Mouse (Mus musculus): Measurements from ENCODE around the gene Olfr1423. TPM values are rescaled to one million over a fixed set of nuclear protein-coding genes. Genes with fewer than 3 reads are reported as not detected.

Olfr1423 gene
- not detected in 2 replicates for polyA plus RNA-seq (2015; fragmentation: Nextera tagmentation; extraction: Ambion mirVana)

GRCm38 (mm10) chr19:12041217-12041616 is at the start of gene Olfr1423:
Olfr1423 (minus strand) TSS chr19:12041317.

GRCm38 (mm10) chr19:12077631-12078030 is 36.5 kb upstream of the Olfr1423 start, which contains the start of gene Olfr1425:
Olfr1425 (minus strand) TSS chr19:12077731.

GRCm38 (mm10) chr19:12062582-12062981 is 21.5 kb upstream of the Olfr1423 start, which contains the start of gene Olfr1424:
Olfr1424 (minus strand) TSS chr19:12062682.

Other genes starting within 250 kb of the Olfr1423 start
- gene Stx3, start 221.9 kb downstream of the Olfr1423 start, polyA plus RNA-seq (2015; fragmentation: Nextera tagmentation; extraction: Ambion mirVana), result 13.8 and 16.3 TPM in 2 replicates
- not detected in 2 replicates for gene Olfr1417, start 202.1 kb downstream of the Olfr1423 start, polyA plus RNA-seq (2015; fragmentation: Nextera tagmentation; extraction: Ambion mirVana)
- not detected in 2 replicates for gene Olfr1418, start 180.3 kb downstream of the Olfr1423 start, polyA plus RNA-seq (2015; fragmentation: Nextera tagmentation; extraction: Ambion mirVana)
- gene Olfr1419, start 166.2 kb downstream of the Olfr1423 start, polyA plus RNA-seq (2015; fragmentation: Nextera tagmentation; extraction: Ambion mirVana), result not detected in 2 replicates
- gene Olfr1420, start 154.8 kb downstream of the Olfr1423 start, polyA plus RNA-seq (2015; fragmentation: Nextera tagmentation; extraction: Ambion mirVana), result 0.17 TPM in 1 of 2 replicates, not detected in the other
- 8.6 and 11.9 TPM in 2 replicates for gene Patl1, start 128.9 kb downstream of the Olfr1423 start, polyA plus RNA-seq (2015; fragmentation: Nextera tagmentation; extraction: Ambion mirVana)
- gene Osbp, start 75.4 kb downstream of the Olfr1423 start, polyA plus RNA-seq (2015; fragmentation: Nextera tagmentation; extraction: Ambion mirVana), result 3.9 and 4.6 TPM in 2 replicates
- gene Olfr1424, start 21.4 kb upstream of the Olfr1423 start, polyA plus RNA-seq (2015; fragmentation: Nextera tagmentation; extraction: Ambion mirVana), result not detected in 2 replicates
- not detected in 2 replicates for gene Olfr1425, start 36.4 kb upstream of the Olfr1423 start, polyA plus RNA-seq (2015; fragmentation: Nextera tagmentation; extraction: Ambion mirVana)
- gene Olfr1426, start 50.7 kb upstream of the Olfr1423 start, polyA plus RNA-seq (2015; fragmentation: Nextera tagmentation; extraction: Ambion mirVana), result not detected in 2 replicates
- gene Olfr1427, start 62.0 kb upstream of the Olfr1423 start, polyA plus RNA-seq (2015; fragmentation: Nextera tagmentation; extraction: Ambion mirVana), result not detected in 2 replicates
- not detected in 2 replicates for gene Olfr1428, start 74.6 kb upstream of the Olfr1423 start, polyA plus RNA-seq (2015; fragmentation: Nextera tagmentation; extraction: Ambion mirVana)
- not detected in 2 replicates for gene Olfr76, start 81.9 kb upstream of the Olfr1423 start, polyA plus RNA-seq (2015; fragmentation: Nextera tagmentation; extraction: Ambion mirVana)
- not detected in 2 replicates for gene Olfr1555-ps1, start 128.8 kb upstream of the Olfr1423 start, polyA plus RNA-seq (2015; fragmentation: Nextera tagmentation; extraction: Ambion mirVana)
- gene Olfr1431, start 159.3 kb upstream of the Olfr1423 start, polyA plus RNA-seq (2015; fragmentation: Nextera tagmentation; extraction: Ambion mirVana), result not detected in 2 replicates
- not detected in 2 replicates for gene Olfr1432, start 191.3 kb upstream of the Olfr1423 start, polyA plus RNA-seq (2015; fragmentation: Nextera tagmentation; extraction: Ambion mirVana)
- not detected in 2 replicates for gene Olfr262, start 200.3 kb upstream of the Olfr1423 start, polyA plus RNA-seq (2015; fragmentation: Nextera tagmentation; extraction: Ambion mirVana)
- not detected in 2 replicates for gene Olfr235, start 219.7 kb upstream of the Olfr1423 start, polyA plus RNA-seq (2015; fragmentation: Nextera tagmentation; extraction: Ambion mirVana)
- gene Olfr1434, start 238.5 kb upstream of the Olfr1423 start, polyA plus RNA-seq (2015; fragmentation: Nextera tagmentation; extraction: Ambion mirVana), result not detected in 2 replicates

Measured in neural tube, postnatal 0 days (tissue).